Mouse (Mus musculus) bone marrow, adult 2 months (tissue): ENCODE measurements around the gene Dynlt1a.
"Not testable (repeated sequence)": the region's sequence is repeated elsewhere in the genome, so short reads cannot be mapped to it uniquely, and the experiment has no call there.

Experiments
- CTCF ChIP-seq: fragments of 200-500 bp; IDR thresholded peaks from 2 replicates; pipeline ENCODE4 v1.5.1; 2011; ENCODE audit warnings: low read length, control low read depth; ENCODE audit not compliant: control insufficient read depth, insufficient read depth
- POLR2A ChIP-seq: fragments of 200-500 bp; IDR thresholded peaks from 2 replicates; pipeline ENCODE4 v1.6.1; 2011; ENCODE audit warnings: low read depth, mild to moderate bottlenecking, control low read depth, low read length, borderline replicate concordance; ENCODE audit not compliant: control insufficient read depth

GRCm38 (mm10) chr17:6274693-6275092 is 42.6 kb downstream of the Dynlt1a start:
- TF ChIP-seq CTCF, POLR2A: not testable (repeated sequence)
